In genomic region chr12:76598196-76598928, GRCm38 (mm10) we compare ENCODE assay signal across 19 mouse cellular contexts.
DNase-seq lines count a peak whose midpoint lies in the region; ATAC-seq and TF ChIP-seq lines count a peak whose summit lies in the region.
"Had no signal": no experiment of that assay in that cellular context is flagged by ENCODE, and none has a peak within 500 bp of the region (broad histone marks: within the 10 kb centered on the region; RNA-seq: fewer than 3 reads in every experiment).

No protein-coding gene starts in this region.

- no peak for DNase-seq in layer of hippocampus, adult 2 months (ENCODE audit: low spot score in 2 of 2)
- DNase-seq in layer of hippocampus, postnatal 14 days (ENCODE audit: low spot score in 2 of 2): no peak
- peak; percentile 72 for DNase-seq in kidney, adult 9 months
- peak; percentile 61 to 78 for DNase-seq in kidney, postnatal 36 days
- DNase-seq in adrenal gland, postnatal 10 days: no peak
- no peak for DNase-seq in right cerebral cortex, postnatal 4 days
- DNase-seq: adrenal gland, adult 2 months; B cell, adult 2 months; gastrocnemius, postnatal 14 days; liver, embryonic 13.5 days; lung, adult 2 months; lung, postnatal 14 days; thymus, postnatal 14 days had no signal

- H3K27ac ChIP-seq in layer of hippocampus, adult 2 months: peak overlapping the region; percentile 61; the same call in 1 of the 2 replicates
- H3K27ac ChIP-seq in neural tube, embryonic 15.5 days (replicated peaks): no peak overlapping the region
- H3K27ac ChIP-seq: forebrain, embryonic 13.5 days; hindbrain, embryonic 12.5 days; limb, embryonic 13.5 days; liver, embryonic 13.5 days had no signal

- TF ChIP-seq CTCF in layer of hippocampus, adult 2 months (conservative IDR thresholded peaks at IDR 0.05): no peak

- H3K36me3 ChIP-seq in neural tube, embryonic 15.5 days: peaks cover 13% of the 10 kb centered on the region
- H3K36me3 ChIP-seq: hindbrain, embryonic 12.5 days; limb, embryonic 13.5 days had no signal

- H3K4me2 ChIP-seq in neural tube, embryonic 15.5 days: no peak overlapping the region
- H3K4me2 ChIP-seq: forebrain, embryonic 13.5 days; heart, embryonic 12.5 days; hindbrain, embryonic 12.5 days; limb, embryonic 13.5 days; liver, embryonic 13.5 days; midbrain, embryonic 11.5 days had no signal

- no peak overlapping the region for H3K4me3 ChIP-seq in layer of hippocampus, adult 2 months
- no peak overlapping the region for H3K4me3 ChIP-seq in neural tube, embryonic 15.5 days (replicated peaks)
- H3K4me3 ChIP-seq: forebrain, embryonic 13.5 days; heart, embryonic 12.5 days; hindbrain, embryonic 12.5 days; limb, embryonic 13.5 days; liver, embryonic 13.5 days had no signal

- ATAC-seq in neural tube, embryonic 15.5 days (ENCODE audit: low FRiP score): no peak
- ATAC-seq: forebrain, embryonic 13.5 days had no signal

- 0 out of 2 replicates have a peak, but pooled peaks cover 4% of the 10 kb centered on the region for H3K27me3 ChIP-seq in neural tube, embryonic 15.5 days (replicated peaks)
- H3K27me3 ChIP-seq: heart, embryonic 12.5 days; liver, embryonic 13.5 days had no signal

- H3K9me3 ChIP-seq in neural tube, embryonic 15.5 days (replicated peaks): no peaks in the 10 kb centered on the region
- H3K9me3 ChIP-seq: forebrain, embryonic 13.5 days; heart, embryonic 12.5 days; hindbrain, embryonic 12.5 days; limb, embryonic 13.5 days; liver, embryonic 13.5 days had no signal

- no peak overlapping the region for H3K9ac ChIP-seq in neural tube, embryonic 15.5 days (replicated peaks)
- H3K9ac ChIP-seq: forebrain, embryonic 13.5 days; heart, embryonic 12.5 days; hindbrain, embryonic 12.5 days; liver, embryonic 13.5 days had no signal

- H3K4me1 ChIP-seq in neural tube, embryonic 15.5 days: peaks cover 14% of the 10 kb centered on the region

- 84% methylated on average over 24 of the region's 24 CpGs for WGBS in neural tube, embryonic 15.5 days

Comparison
In these comparisons a context has a peak if more than half of its experiments do, and no peak if none do; other contexts are left out.
1. DNase-seq: peak in kidney, adult 9 months (single experiment) and kidney, postnatal 36 days (2 of 2); none in layer of hippocampus, adult 2 months (0 of 2), layer of hippocampus, postnatal 14 days (0 of 2), adrenal gland, postnatal 10 days (single experiment) and right cerebral cortex, postnatal 4 days (single experiment).